Comparison of ENCODE assay signal across 16 mouse cellular contexts in the genomic region with DNA sequence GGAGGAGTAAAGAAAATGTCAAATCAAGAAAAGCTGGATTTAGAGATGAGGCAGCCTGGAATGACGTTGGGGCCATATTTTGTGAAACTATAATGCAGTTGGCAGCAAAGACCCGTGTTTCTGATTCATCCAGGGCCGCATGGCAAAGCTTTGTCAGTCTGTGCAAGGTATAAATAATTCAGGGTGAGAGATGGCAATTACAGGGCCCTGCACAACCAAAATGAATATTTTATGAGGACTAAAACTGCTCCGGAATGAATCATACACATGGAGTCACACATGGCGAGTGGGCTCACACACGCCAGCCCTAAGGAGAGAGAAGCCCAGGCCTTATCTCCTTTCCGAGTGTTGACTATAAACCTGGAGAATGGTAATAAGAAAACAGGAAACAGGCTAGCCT.
A peak's percentile ranks its signal among the peaks of the same experiment; 100 is the strongest.
DNase-seq lines count a peak whose midpoint lies in the region; ATAC-seq lines count a peak whose summit lies in the region.
"Had no signal": no experiment of that assay in that cellular context is flagged by ENCODE, and none has a peak within 500 bp of the region (broad histone marks: within the 10 kb centered on the region; RNA-seq: fewer than 3 reads in every experiment).

No protein-coding gene starts in this region.

- peaks cover 26% of the 10 kb centered on the region; the same call in 1 of the 2 replicates for H3K4me1 ChIP-seq in embryonic facial prominence, embryonic 12.5 days
- H3K4me1 ChIP-seq in embryonic facial prominence, embryonic 10.5 days, result peaks cover 76% of the 10 kb centered on the region
- peaks cover 99% of the 10 kb centered on the region for H3K4me1 ChIP-seq in midbrain, embryonic 13.5 days (replicated peaks)

- H3K4me3 ChIP-seq in embryonic facial prominence, embryonic 12.5 days, result no peak overlapping the region
- no peak overlapping the region for H3K4me3 ChIP-seq in embryonic facial prominence, embryonic 10.5 days
- no peak overlapping the region for H3K4me3 ChIP-seq in midbrain, embryonic 13.5 days (replicated peaks)
- H3K4me3 ChIP-seq: lung, embryonic 15.5 days had no signal

- peak overlapping the region; percentile 47; the same call in 1 of the 2 replicates for H3K27ac ChIP-seq in embryonic facial prominence, embryonic 12.5 days
- H3K27ac ChIP-seq in embryonic facial prominence, embryonic 10.5 days (replicated peaks), result no peak overlapping the region
- peak overlapping the region; percentile 75 for H3K27ac ChIP-seq in midbrain, embryonic 13.5 days
- H3K27ac ChIP-seq: lung, embryonic 15.5 days had no signal

- H3K9ac ChIP-seq in embryonic facial prominence, embryonic 12.5 days, result no peak overlapping the region
- no peak overlapping the region for H3K9ac ChIP-seq in midbrain, embryonic 13.5 days (replicated peaks)
- H3K9ac ChIP-seq: lung, embryonic 15.5 days had no signal

- H3K36me3 ChIP-seq in embryonic facial prominence, embryonic 12.5 days, result no peaks in the 10 kb centered on the region
- H3K36me3 ChIP-seq in embryonic facial prominence, embryonic 10.5 days (replicated peaks), result peaks cover 7% of the 10 kb centered on the region; the same call in 1 of the 2 replicates
- H3K36me3 ChIP-seq in midbrain, embryonic 13.5 days, result no peaks in the 10 kb centered on the region
- H3K36me3 ChIP-seq: lung, embryonic 15.5 days had no signal

- H3K9me3 ChIP-seq in embryonic facial prominence, embryonic 12.5 days, result no peaks in the 10 kb centered on the region
- no peaks in the 10 kb centered on the region for H3K9me3 ChIP-seq in embryonic facial prominence, embryonic 10.5 days
- no peaks in the 10 kb centered on the region for H3K9me3 ChIP-seq in midbrain, embryonic 13.5 days
- H3K9me3 ChIP-seq: lung, embryonic 15.5 days had no signal

- peaks cover 3% of the 10 kb centered on the region; the same call in 1 of the 2 replicates for H3K27me3 ChIP-seq in embryonic facial prominence, embryonic 12.5 days
- H3K27me3 ChIP-seq in embryonic facial prominence, embryonic 10.5 days (replicated peaks; ENCODE audit: low read depth, poor library complexity, severe bottlenecking), result peaks cover 18% of the 10 kb centered on the region
- H3K27me3 ChIP-seq in midbrain, embryonic 13.5 days, result no peaks in the 10 kb centered on the region

- WGBS in embryonic facial prominence, embryonic 12.5 days, result 78% methylated on average over 7 of the region's 7 CpGs
- WGBS in embryonic facial prominence, embryonic 10.5 days, result 85% methylated on average over 7 of the region's 7 CpGs
- 36% methylated on average over 7 of the region's 7 CpGs for WGBS in midbrain, embryonic 13.5 days

- DNase-seq in embryonic facial prominence, embryonic 10.5 days (ENCODE audit: low spot score), result no peak
- peak; percentile 5 to 18 for DNase-seq in left cerebral cortex, adult 18-20 months (ENCODE audit: low spot score in 2 of 2)
- DNase-seq in left cerebral cortex, postnatal 10 days (ENCODE audit: extremely low spot score in 1 of 2, low spot score in 2 of 2), result no peak
- DNase-seq in retina, postnatal 1 day, result peak; percentile 51
- no peak for DNase-seq in adrenal gland, postnatal 14 days
- no peak for DNase-seq in kidney, postnatal 36 days
- DNase-seq: cerebellum, adult 8-10 months; gastrocnemius, postnatal 14 days; heart, postnatal 4 days; kidney, adult 2 months; right cerebral cortex, postnatal 25 days; thymus, adult 2 months had no signal

- intact Hi-C loops in left cerebral cortex, postnatal 10 days (cut with DNase I), result loop anchor here (5.0 kb wide), 1 partner anchor 72 kb away; no protein-coding TSS in a partner anchor

- no peak overlapping the region for H3K4me2 ChIP-seq in embryonic facial prominence, embryonic 12.5 days (replicated peaks)
- H3K4me2 ChIP-seq in midbrain, embryonic 13.5 days (replicated peaks), result no peak overlapping the region
- H3K4me2 ChIP-seq: liver, embryonic 11.5 days; lung, embryonic 15.5 days had no signal

- ATAC-seq in embryonic facial prominence, embryonic 12.5 days (ENCODE audit: insufficient number of reproducible peaks, insufficient read depth, low FRiP score, low TSS enrichment), result no peak
- peak; percentile 47 for ATAC-seq in midbrain, embryonic 13.5 days

Comparison
In these comparisons a context has a peak if more than half of its experiments do, and no peak if none do; other contexts are left out.
1. DNase-seq: peak in left cerebral cortex, adult 18-20 months (2 of 2) and retina, postnatal 1 day (single experiment); none in embryonic facial prominence, embryonic 10.5 days (single experiment), left cerebral cortex, postnatal 10 days (0 of 2), adrenal gland, postnatal 14 days (single experiment) and kidney, postnatal 36 days (0 of 2).